Mouse (Mus musculus) small intestine, adult 2 months (tissue): ENCODE data around the gene Slc1a3.

Source experiments
- CTCF ChIP-seq: fragments of 200-500 bp; IDR thresholded peaks from 2 replicates; pipeline ENCODE4 v1.5.1; 2012; ENCODE audit warnings: low read depth, mild to moderate bottlenecking, control low read depth, inconsistent platforms, low read length, moderate library complexity, mixed read lengths; ENCODE audit not compliant: insufficient replicate concordance, insufficient read length; ENCODE audit errors: extremely low read depth
- POLR2A ChIP-seq: fragments of 200-500 bp; IDR thresholded peaks from 2 replicates; pipeline ENCODE4 v1.6.1; 2012; ENCODE audit warnings: low read depth, mild to moderate bottlenecking, control low read depth, inconsistent platforms, low read length, moderate library complexity

DNA sequence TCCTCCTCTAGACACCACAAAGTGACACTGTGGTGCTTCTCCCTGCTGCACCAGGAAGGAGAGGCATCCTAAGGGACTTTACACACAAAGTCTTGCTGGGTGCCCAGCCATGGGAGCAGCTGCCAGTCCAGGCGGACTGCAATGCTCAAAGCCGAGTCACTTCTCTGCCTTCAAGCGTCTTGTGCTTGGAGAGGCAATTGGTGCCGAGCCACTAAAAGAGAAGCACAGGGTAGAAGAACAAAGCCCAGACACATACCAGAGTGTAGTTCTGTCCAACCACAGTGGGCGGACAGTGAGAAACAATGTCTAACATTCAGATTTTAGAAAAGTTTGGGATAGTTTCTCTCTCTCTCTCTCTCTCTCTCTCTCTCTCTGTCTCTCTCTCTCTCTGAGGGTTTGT is 38.0 kb downstream of the Slc1a3 start:
- TF ChIP-seq POLR2A (no peak), CTCF (no peak)
